Mouse (Mus musculus) midbrain, embryonic 13.5 days (tissue): ENCODE results near the gene Yipf6. TPM values are rescaled to one million over a fixed set of nuclear protein-coding genes. Genes with fewer than 3 reads are reported as not detected.

Experiments
- ATAC-seq: fragments of 200-750 bp; cut with Nextera tagmentation; 2 replicates; pipeline ENCODE4 v1.8.0; 2017; ENCODE audit warnings: mild to moderate bottlenecking, moderate TSS enrichment, moderate library complexity
- H3K27ac ChIP-seq: fragments of 300-500 bp; sonication (generic); 2 replicates; pipeline ENCODE4 v1.5.1; 2015; ENCODE audit warnings: inconsistent platforms, mild to moderate bottlenecking, moderate library complexity
- H3K27me3 ChIP-seq: fragments of 300-500 bp; sonication (generic); 2 replicates; pipeline ENCODE4 v1.6.1; 2015; ENCODE audit warnings: mild to moderate bottlenecking, inconsistent platforms
- H3K36me3 ChIP-seq: fragments of 300-500 bp; sonication (generic); 2 replicates; pipeline ENCODE4 v1.6.1; 2015; ENCODE audit warnings: mild to moderate bottlenecking, inconsistent platforms
- H3K4me1 ChIP-seq: fragments of 300-500 bp; sonication (generic); replicated peaks from 2 replicates; pipeline ENCODE4 v1.6.1; 2015; ENCODE audit warnings: inconsistent platforms
- H3K4me2 ChIP-seq: fragments of 300-500 bp; sonication (generic); replicated peaks from 2 replicates; pipeline ENCODE4 v1.6.1; 2015; ENCODE audit warnings: moderate library complexity, mild to moderate bottlenecking, inconsistent platforms
- H3K4me3 ChIP-seq: fragments of 300-500 bp; sonication (generic); replicated peaks from 2 replicates; pipeline ENCODE4 v1.5.1; 2015; ENCODE audit warnings: mild to moderate bottlenecking, inconsistent platforms
- H3K9ac ChIP-seq: fragments of 300-500 bp; sonication (generic); replicated peaks from 2 replicates; pipeline ENCODE4 v1.6.1; 2015; ENCODE audit warnings: mild to moderate bottlenecking, inconsistent platforms
- H3K9me3 ChIP-seq: fragments of 300-500 bp; sonication (generic); 2 replicates; pipeline ENCODE4 v1.6.1; 2016; ENCODE audit warnings: mild to moderate bottlenecking, inconsistent platforms
- WGBS: fragments of 180-500 bp; shearing (Covaris S2); methylation state at CpG from one replicate; pipeline ENCODE4 v1.1.7; 2015; 5-methylcytosine and 5-hydroxymethylcytosine counted together
- polyA plus RNA-seq: library from polyadenylated mRNA; unstranded; fragments of >200 nt; fragmentation: Nextera tagmentation; extraction: Ambion mirVana; gene quantifications from 2 replicates; pipeline ENCODE4 v1.2.1, GENCODE M21; 2015

Gene Yipf6
- 19.2 and 21.9 TPM in 2 replicates for polyA plus RNA-seq

- Histone ChIP-seq H3K4me1 (peaks cover 11% of the 10 kb centered on the region), H3K27ac (peak within 1 kb of the TSS; percentile 92), H3K9me3 (no peaks in the 10 kb centered on the region), H3K9ac (peak within 1 kb of the TSS; percentile 71), H3K36me3 (no peaks in the 10 kb centered on the region), H3K27me3 (no peaks in the 10 kb centered on the region; the same call in 1 of the 2 replicates), H3K4me3 (peak within 1 kb of the TSS; percentile 66), H3K4me2 (peak within 1 kb of the TSS; percentile 56)
- no peak for ATAC-seq
- 82% methylated on average over 3 of the region's 3 CpGs for WGBS
Observed at GRCm38 (mm10) chrX:98936101-98936500, at the start of gene Yipf6. Gene Yipf6, plus strand, starts transcription at chrX:98936316.

GRCm38 (mm10) chrX:98890072-98890405 is 46.1 kb upstream of the Yipf6 start:
- ATAC-seq: peak; percentile 63
- no peaks in the 10 kb centered on the region; the same call in 1 of the 2 replicates for H3K27me3 ChIP-seq
- H3K27ac ChIP-seq: peak overlapping the region; percentile 89

GRCm38 (mm10) chrX:98890406-98891116 is 45.6 kb upstream of the Yipf6 start, which contains the start of gene Ophn1:
Gene Ophn1, minus strand, starts transcription at chrX:98891025.
- WGBS: 23% methylated on average over 46 of the region's 48 CpGs
- Histone ChIP-seq H3K9me3 (no peaks in the 10 kb centered on the region), H3K27ac (peak within 1 kb of the TSS; percentile 89), H3K36me3 (no peaks in the 10 kb centered on the region), H3K9ac (peak within 1 kb of the TSS; percentile 73), H3K4me2 (peak within 1 kb of the TSS; percentile 58), H3K4me3 (peak within 1 kb of the TSS; percentile 58), H3K27me3 (no peaks in the 10 kb centered on the region; the same call in 1 of the 2 replicates), H3K4me1 (peaks cover 21% of the 10 kb centered on the region)
- peak; percentile 97 for ATAC-seq

More at GRCm38 (mm10) chrX:98890072-98890405, 46.1 kb upstream of the Yipf6 start:
- Histone ChIP-seq H3K4me2 (peak overlapping the region; percentile 58), H3K4me1 (peaks cover 21% of the 10 kb centered on the region), H3K36me3 (no peaks in the 10 kb centered on the region), H3K9ac (peak overlapping the region; percentile 73), H3K9me3 (no peaks in the 10 kb centered on the region), H3K4me3 (peak overlapping the region; percentile 58)
- WGBS: 14% methylated on average over 14 of the region's 14 CpGs

- ATAC-seq: no peak
- Histone ChIP-seq H3K4me2 (no peak overlapping the region), H3K36me3 (no peaks in the 10 kb centered on the region), H3K27me3 (no peaks in the 10 kb centered on the region), H3K4me3 (no peak overlapping the region), H3K9me3 (no peaks in the 10 kb centered on the region), H3K27ac (no peak overlapping the region), H3K4me1 (no peaks in the 10 kb centered on the region), H3K9ac (no peak overlapping the region)
- 85% methylated on average over 3 of the region's 3 CpGs for WGBS
Observed at GRCm38 (mm10) chrX:98898307-98898706, 37.8 kb upstream of the Yipf6 start.

GRCm38 (mm10) chrX:98904226-98904625 is 31.9 kb upstream of the Yipf6 start:
- Histone ChIP-seq H3K27me3 (no peaks in the 10 kb centered on the region), H3K4me2 (no peak overlapping the region), H3K9me3 (no peaks in the 10 kb centered on the region), H3K27ac (no peak overlapping the region), H3K36me3 (no peaks in the 10 kb centered on the region), H3K9ac (no peak overlapping the region), H3K4me3 (no peak overlapping the region), H3K4me1 (no peaks in the 10 kb centered on the region)
- WGBS: 93% methylated on average over 6 of the region's 6 CpGs
- no peak for ATAC-seq

- 64% methylated on average over 1 of the region's 1 CpGs for WGBS
Observed at GRCm38 (mm10) chrX:98908910-98909309, 27.2 kb upstream of the Yipf6 start.

GRCm38 (mm10) chrX:98919423-98919822 is 16.7 kb upstream of the Yipf6 start:
- Histone ChIP-seq H3K9ac (no peak overlapping the region), H3K4me2 (no peak overlapping the region), H3K4me1 (no peaks in the 10 kb centered on the region), H3K27ac (no peak overlapping the region), H3K4me3 (no peak overlapping the region), H3K9me3 (no peaks in the 10 kb centered on the region), H3K27me3 (peaks cover 4% of the 10 kb centered on the region; the same call in 1 of the 2 replicates), H3K36me3 (no peaks in the 10 kb centered on the region)
- 31% methylated on average over 6 of the region's 6 CpGs for WGBS
- no peak for ATAC-seq

More at GRCm38 (mm10) chrX:98908910-98909309, 27.2 kb upstream of the Yipf6 start:
- Histone ChIP-seq H3K4me1 (no peaks in the 10 kb centered on the region), H3K27ac (no peak overlapping the region), H3K4me3 (no peak overlapping the region), H3K27me3 (no peaks in the 10 kb centered on the region), H3K36me3 (no peaks in the 10 kb centered on the region), H3K4me2 (no peak overlapping the region), H3K9me3 (no peaks in the 10 kb centered on the region), H3K9ac (no peak overlapping the region)
- no peak for ATAC-seq

- Histone ChIP-seq H3K4me1 (peaks cover 11% of the 10 kb centered on the region), H3K4me2 (peak overlapping the region; percentile 56), H3K9ac (peak overlapping the region; percentile 71), H3K36me3 (no peaks in the 10 kb centered on the region), H3K27ac (peak overlapping the region; percentile 92), H3K4me3 (peak overlapping the region; percentile 66), H3K27me3 (no peaks in the 10 kb centered on the region; the same call in 1 of the 2 replicates), H3K9me3 (no peaks in the 10 kb centered on the region)
- ATAC-seq: peak; percentile 97
- WGBS: 29% methylated on average over 66 of the region's 66 CpGs
Observed at GRCm38 (mm10) chrX:98936707-98937554, 815 bp downstream of the Yipf6 start.

GRCm38 (mm10) chrX:98937555-98938294 is 1.6 kb downstream of the Yipf6 start:
- no peaks in the 10 kb centered on the region for H3K36me3 ChIP-seq
- WGBS: 29% methylated on average over 57 of the region's 57 CpGs
- peak overlapping the region; percentile 71 for H3K9ac ChIP-seq
- no peaks in the 10 kb centered on the region for H3K9me3 ChIP-seq
- no peaks in the 10 kb centered on the region; the same call in 1 of the 2 replicates for H3K27me3 ChIP-seq
- H3K27ac ChIP-seq: peak overlapping the region; percentile 92
- H3K4me2 ChIP-seq: peak overlapping the region; percentile 65
- peak overlapping the region; percentile 66 for H3K4me3 ChIP-seq
- peaks cover 11% of the 10 kb centered on the region for H3K4me1 ChIP-seq
- peak; percentile 84 for ATAC-seq

GRCm38 (mm10) chrX:98953941-98954340 is 17.8 kb downstream of the Yipf6 start:
- Histone ChIP-seq H3K4me1 (no peaks in the 10 kb centered on the region), H3K36me3 (no peaks in the 10 kb centered on the region), H3K9ac (no peak overlapping the region), H3K4me3 (no peak overlapping the region), H3K4me2 (no peak overlapping the region), H3K27me3 (no peaks in the 10 kb centered on the region), H3K9me3 (no peaks in the 10 kb centered on the region), H3K27ac (no peak overlapping the region)
- 23% methylated on average over 6 of the region's 6 CpGs for WGBS
- ATAC-seq: no peak

GRCm38 (mm10) chrX:98958287-98958686 is 22.2 kb downstream of the Yipf6 start:
- ATAC-seq: no peak
- Histone ChIP-seq H3K9ac (no peak overlapping the region), H3K4me1 (no peaks in the 10 kb centered on the region), H3K36me3 (no peaks in the 10 kb centered on the region), H3K4me2 (no peak overlapping the region), H3K9me3 (no peaks in the 10 kb centered on the region), H3K4me3 (no peak overlapping the region), H3K27me3 (no peaks in the 10 kb centered on the region), H3K27ac (no peak overlapping the region)
- 91% methylated on average over 9 of the region's 9 CpGs for WGBS
